Mouse (Mus musculus) heart, postnatal 0 days (tissue): ENCODE measurements at regions not wholly inside any gene's neighbourhood (a gene's known extent, or its start where the extent isn't known, plus 50 kb on each side); places are given as distances from the start of the nearest gene placed in this dataset.

Experiments
- CTCF ChIP-seq: IDR thresholded peaks from 2 replicates; pipeline ENCODE4 v1.5.1; 2016; ENCODE audit warnings: antibody characterized with exemption, control low read depth, low read depth
- EP300 ChIP-seq: IDR thresholded peaks from 2 replicates; pipeline ENCODE4 v1.6.1; 2016; ENCODE audit warnings: antibody characterized with exemption, low read depth

DNA sequence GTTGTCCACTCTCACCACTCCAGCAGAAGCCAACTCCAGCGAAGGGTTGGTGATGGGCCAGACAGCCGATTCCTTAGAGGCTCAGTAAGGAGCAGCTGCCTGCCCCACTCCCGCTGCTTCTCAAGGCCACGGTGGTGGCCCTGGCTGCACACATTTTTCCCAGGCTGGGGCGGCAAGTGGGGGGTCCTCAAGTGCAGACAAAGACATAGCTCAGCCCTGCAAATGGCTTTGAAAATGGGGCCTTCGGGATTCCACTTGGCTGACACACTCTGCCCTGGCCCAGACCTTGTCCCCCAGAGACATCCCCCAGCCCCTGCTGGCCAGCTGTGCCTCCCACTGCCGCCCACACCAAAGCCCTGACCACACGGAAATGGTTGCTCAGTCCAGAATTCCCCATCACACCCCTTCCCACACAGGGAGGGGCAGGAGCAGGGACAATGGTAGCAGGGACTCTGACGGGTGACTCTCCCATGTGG, 475.9 kb downstream of the Bnc2 start:
- TF ChIP-seq CTCF (no peak), EP300 (no peak)
